Mouse (Mus musculus) heart, adult 2 months (tissue): Measurements from ENCODE around the gene Rhobtb1.

ENCODE experiments used
- EP300 ChIP-seq: fragments of 200-500 bp; IDR thresholded peaks from 2 replicates; pipeline ENCODE4 v1.6.1; 2011; ENCODE audit warnings: low read depth, low read length, control low read depth; ENCODE audit not compliant: insufficient read depth
- POLR2A ChIP-seq: fragments of 200-500 bp; IDR thresholded peaks from 2 replicates; pipeline ENCODE4 v1.6.1; 2011; ENCODE audit warnings: mild to moderate bottlenecking, low read depth, low read length, control low read depth; ENCODE audit not compliant: insufficient read depth

GRCm38 (mm10) chr10:69311867-69312266 is 160.6 kb downstream of the Rhobtb1 start:
- no peak for TF ChIP-seq EP300
- TF ChIP-seq POLR2A: no peak
